Mouse (Mus musculus) cerebellum, adult 8-10 months (tissue): Measurements from ENCODE around the gene Muc3.
"Not testable (repeated sequence)": the region's sequence is repeated elsewhere in the genome, so short reads cannot be mapped to it uniquely, and the experiment has no call there.

ENCODE experiments used
- DNase-seq: peaks from one replicate; pipeline ENCODE4 v3.0.0; 2022

Muc3 gene

GRCm38 (mm10) chr5:137149272-137149882 lies at the start of gene Muc3:
Gene Muc3, minus strand, starts transcription at chr5:137149322.
- DNase-seq: not testable (repeated sequence)

- no peak for DNase-seq
These were observed 45.5 kb upstream of the Muc3 start for GRCm38 (mm10) chr5:137194488-137195120.

GRCm38 (mm10) chr5:137193279-137193952 lies 44.3 kb upstream of the Muc3 start:
- no peak for DNase-seq

- DNase-seq: no peak
These were observed 40.2 kb upstream of the Muc3 start for GRCm38 (mm10) chr5:137189326-137189725.

- DNase-seq: no peak
These were observed 36.2 kb upstream of the Muc3 start for GRCm38 (mm10) chr5:137185362-137185761.

GRCm38 (mm10) chr5:137179646-137180374 lies 30.7 kb upstream of the Muc3 start:
- DNase-seq: no peak

- DNase-seq: no peak
These were observed 24.8 kb upstream of the Muc3 start for GRCm38 (mm10) chr5:137173967-137174366.

- DNase-seq: no peak
These were observed 23.5 kb upstream of the Muc3 start for GRCm38 (mm10) chr5:137172591-137172990.

GRCm38 (mm10) chr5:137171478-137171877 lies 22.4 kb upstream of the Muc3 start:
- DNase-seq: no peak

GRCm38 (mm10) chr5:137170836-137171380 lies 21.8 kb upstream of the Muc3 start:
- no peak for DNase-seq

- DNase-seq: no peak
These were observed 18.4 kb upstream of the Muc3 start for GRCm38 (mm10) chr5:137167539-137167938.

- no peak for DNase-seq
These were observed 16.9 kb upstream of the Muc3 start for GRCm38 (mm10) chr5:137166012-137166411.

GRCm38 (mm10) chr5:137161853-137162252 lies 12.7 kb upstream of the Muc3 start:
- DNase-seq: no peak

GRCm38 (mm10) chr5:137159461-137159860 lies 10.3 kb upstream of the Muc3 start:
- DNase-seq: no peak

- DNase-seq: no peak
These were observed 4.2 kb upstream of the Muc3 start for GRCm38 (mm10) chr5:137153289-137153688.

- DNase-seq: no peak
These were observed 3.5 kb upstream of the Muc3 start for GRCm38 (mm10) chr5:137152623-137153022.

GRCm38 (mm10) chr5:137140836-137141235 lies 8.3 kb downstream of the Muc3 start:
- no peak for DNase-seq

- DNase-seq: no peak
These were observed 10.1 kb downstream of the Muc3 start for GRCm38 (mm10) chr5:137138977-137139376.

GRCm38 (mm10) chr5:137134959-137135358 lies 14.2 kb downstream of the Muc3 start:
- DNase-seq: no peak

- peak; percentile 52 for DNase-seq
These were observed 17.6 kb downstream of the Muc3 start for GRCm38 (mm10) chr5:137131490-137131889.

- DNase-seq: no peak
These were observed 19.8 kb downstream of the Muc3 start for GRCm38 (mm10) chr5:137129281-137129680.

- DNase-seq: no peak
These were observed 25.6 kb downstream of the Muc3 start for GRCm38 (mm10) chr5:137123516-137123915.

GRCm38 (mm10) chr5:137122686-137123193 lies 26.4 kb downstream of the Muc3 start:
- peak; percentile 64 for DNase-seq
